ENCODE assay signal across 17 mouse cellular contexts in genomic region chr5:97693333-97693940, GRCm38 (mm10).
DNase-seq lines count a peak whose midpoint lies in the region; ATAC-seq lines count a peak whose summit lies in the region.
"Had no signal": no experiment of that assay in that cellular context is flagged by ENCODE, and none has a peak within 500 bp of the region (broad histone marks: within the 10 kb centered on the region; RNA-seq: fewer than 3 reads in every experiment).

No protein-coding gene starts in this region.

- WGBS in hindbrain, embryonic 16.5 days = 86% methylated on average over 10 of the region's 10 CpGs

- no peak overlapping the region for H3K4me2 ChIP-seq in hindbrain, embryonic 16.5 days (ENCODE audit: low read length)
- H3K4me2 ChIP-seq: forebrain, embryonic 12.5 days; liver, embryonic 11.5 days; lung, embryonic 14.5 days; neural tube, embryonic 13.5 days had no signal

- H3K9me3 ChIP-seq in hindbrain, embryonic 16.5 days (ENCODE audit: control insufficient read depth, low read length) = no peaks in the 10 kb centered on the region
- H3K9me3 ChIP-seq: forebrain, embryonic 12.5 days; hindbrain, embryonic 10.5 days; neural tube, embryonic 13.5 days had no signal

- no peak for ATAC-seq in hindbrain, embryonic 16.5 days

- no peaks in the 10 kb centered on the region for H3K27me3 ChIP-seq in hindbrain, embryonic 16.5 days (replicated peaks; ENCODE audit: control insufficient read depth, insufficient read depth, low read length)
- H3K27me3 ChIP-seq: forebrain, embryonic 12.5 days; neural tube, embryonic 13.5 days had no signal

- no peaks in the 10 kb centered on the region for H3K4me1 ChIP-seq in hindbrain, embryonic 16.5 days (ENCODE audit: control insufficient read depth, insufficient read depth, low read depth, low read length)
- H3K4me1 ChIP-seq: forebrain, embryonic 12.5 days had no signal

- H3K4me3 ChIP-seq in hindbrain, embryonic 16.5 days (ENCODE audit: low read length) = no peak overlapping the region
- H3K4me3 ChIP-seq: forebrain, embryonic 12.5 days; hindbrain, embryonic 10.5 days; neural tube, embryonic 13.5 days had no signal

- intact Hi-C loops in gastrocnemius, postnatal 14 days (cut with DNase I; ENCODE audit: low total_unique reads) = no loop called here

- DNase-seq in frontal cortex, postnatal 36 days (ENCODE audit: low spot score in 2 of 2) = peak; percentile 3 to 18
- DNase-seq in frontal cortex, postnatal 10 days (ENCODE audit: low spot score in 2 of 2) = no peak
- DNase-seq in right cerebral cortex, adult 18-20 months = peak; percentile 22
- DNase-seq in right cerebral cortex, postnatal 14 days = no peak
- peak; percentile 10 for DNase-seq in gastrocnemius, postnatal 14 days
- DNase-seq in skeletal muscle tissue, adult 2 months (ENCODE audit: low read depth, low spot score) = peak; percentile 75
- DNase-seq in adrenal gland, postnatal 25 days = no peak
- DNase-seq: B cell, adult 2 months; cerebellum, adult 18-20 months; layer of hippocampus, adult 9-11 months; lung, embryonic 14.5 days had no signal

- H3K9ac ChIP-seq in hindbrain, embryonic 16.5 days (ENCODE audit: low read depth, low read length) = no peak overlapping the region
- H3K9ac ChIP-seq: forebrain, embryonic 12.5 days; lung, embryonic 14.5 days; neural tube, embryonic 13.5 days had no signal

- no peaks in the 10 kb centered on the region for H3K36me3 ChIP-seq in hindbrain, embryonic 16.5 days (ENCODE audit: control insufficient read depth, insufficient read depth, low read length)
- H3K36me3 ChIP-seq: forebrain, embryonic 12.5 days; hindbrain, embryonic 10.5 days; neural tube, embryonic 13.5 days had no signal

- no peak overlapping the region for H3K27ac ChIP-seq in hindbrain, embryonic 16.5 days (ENCODE audit: low read depth, low read length)
- H3K27ac ChIP-seq: forebrain, embryonic 12.5 days; hindbrain, embryonic 10.5 days; kidney, postnatal 0 days; neural tube, embryonic 13.5 days had no signal

Comparison
In these comparisons a context has a peak if more than half of its experiments do, and no peak if none do; other contexts are left out.
1. DNase-seq: peak in frontal cortex, postnatal 36 days (2 of 2), right cerebral cortex, adult 18-20 months (single experiment), gastrocnemius, postnatal 14 days (single experiment) and skeletal muscle tissue, adult 2 months (single experiment); none in frontal cortex, postnatal 10 days (0 of 2), right cerebral cortex, postnatal 14 days (single experiment) and adrenal gland, postnatal 25 days (single experiment).